Mouse (Mus musculus): Measurements from ENCODE around the gene Olfr1222.
"Not testable (repeated sequence)": the region's sequence is repeated elsewhere in the genome, so short reads cannot be mapped to it uniquely, and the experiment has no call there.

Gene Olfr1222

DNA sequence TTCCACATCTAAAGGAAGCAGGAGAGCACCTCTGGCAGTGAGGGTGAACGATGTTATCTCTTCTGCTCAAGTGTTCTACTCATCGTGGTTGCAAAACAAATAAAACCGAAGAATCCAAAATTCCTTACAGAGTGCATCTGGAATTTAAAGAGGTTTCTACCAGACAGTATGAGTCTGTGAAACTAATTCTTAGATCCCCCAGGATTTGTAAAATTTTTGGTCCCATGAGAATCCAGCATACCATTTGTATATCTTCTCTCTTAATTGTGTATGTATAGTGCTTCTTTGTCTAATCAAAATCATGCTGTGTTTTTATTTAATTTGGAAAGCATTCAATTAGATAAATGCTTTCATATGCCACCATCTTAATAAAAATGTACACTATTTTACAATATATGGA lies at the start of gene Olfr1222:
Olfr1222 (minus strand) TSS at position 101 of the 400 bp plus-strand sequence.
- DNase-seq (ENCODE audit: inconsistent ontology term) = no peak

DNA sequence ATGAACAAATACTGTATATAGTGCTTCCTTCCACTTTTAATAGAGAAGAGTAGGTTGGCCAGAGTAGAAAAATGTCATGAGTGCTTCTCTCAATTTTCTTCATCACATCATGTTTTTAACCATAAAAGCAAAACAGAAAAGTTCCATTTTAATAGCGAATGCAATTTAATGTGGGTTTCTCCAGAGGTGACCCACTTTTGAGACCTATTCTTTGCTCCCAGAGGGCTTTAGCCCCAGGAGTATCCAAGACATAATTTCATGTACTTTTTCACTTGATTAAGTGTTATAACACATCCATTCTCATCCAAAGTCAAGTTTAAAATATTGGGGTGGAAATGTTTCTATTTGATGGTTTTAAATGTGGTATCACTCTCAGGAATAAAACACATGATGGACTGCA lies 41.7 kb upstream of the Olfr1222 start, which contains the start of gene Olfr1225:
Olfr1225 (minus strand) TSS at position 101 of the 400 bp plus-strand sequence.
- DNase-seq (ENCODE audit: inconsistent ontology term) = no peak

DNA sequence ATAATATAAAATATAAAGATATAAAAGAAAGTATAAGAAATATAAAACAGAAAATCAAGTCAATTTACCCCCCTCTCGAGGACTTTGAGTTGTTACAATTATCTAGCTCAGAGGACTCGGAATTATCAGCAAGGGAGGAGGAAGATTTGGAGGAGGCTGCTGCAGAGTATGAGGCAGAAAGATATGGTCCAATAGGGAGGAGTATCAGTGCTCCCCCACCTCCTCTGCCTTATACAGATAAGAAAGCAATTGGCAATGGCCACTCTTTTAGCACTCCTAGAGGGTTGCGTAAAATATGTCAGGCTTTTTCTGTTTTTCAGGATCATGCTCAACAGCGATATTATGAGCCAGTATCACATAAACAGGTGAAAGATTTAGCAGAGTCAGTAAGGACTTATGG lies 31.9 kb upstream of the Olfr1222 start:
- DNase-seq (ENCODE audit: inconsistent ontology term) = not testable (repeated sequence)

DNA sequence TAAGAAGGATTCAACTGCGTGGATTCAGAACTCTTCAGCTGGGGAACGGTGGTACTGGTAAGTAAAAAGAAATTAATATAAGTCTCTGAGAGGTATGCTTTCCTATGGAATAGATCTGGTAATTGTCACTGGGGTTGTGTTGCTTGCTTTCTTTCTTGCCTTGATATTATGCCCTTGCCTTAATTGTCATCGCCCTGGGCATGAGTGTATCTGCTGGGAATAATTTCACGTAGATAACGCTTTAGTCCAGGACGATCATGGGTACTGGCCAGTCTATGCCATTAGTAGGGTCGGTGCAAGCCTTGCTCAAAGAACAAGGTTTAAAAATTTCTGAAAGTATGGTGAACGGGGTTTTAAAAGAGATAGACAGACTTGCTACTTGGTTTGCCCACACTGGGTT lies 31.1 kb upstream of the Olfr1222 start, which contains the start of gene Olfr1224-ps1:
Olfr1224-ps1 (minus strand) TSS at position 101 of the 400 bp plus-strand sequence.
- DNase-seq (ENCODE audit: inconsistent ontology term) = not testable (repeated sequence)

DNA sequence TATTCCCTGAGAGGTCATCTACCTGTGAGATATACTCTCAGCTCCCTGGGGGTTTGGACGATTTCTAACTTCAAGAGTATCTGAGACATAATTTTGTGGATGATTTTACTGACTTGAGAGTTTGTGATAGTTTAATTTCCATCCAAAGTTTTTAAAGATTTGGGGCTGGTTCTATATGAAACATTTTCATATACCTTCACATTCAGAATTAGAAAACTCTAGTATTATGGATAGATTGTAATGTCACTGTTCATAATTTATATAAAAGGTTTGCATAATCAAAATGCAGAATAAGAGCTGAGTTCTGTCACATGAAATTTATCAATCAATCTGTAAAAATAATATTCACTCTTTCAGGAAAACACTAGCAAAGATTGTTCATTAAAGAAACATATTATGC lies 18.6 kb upstream of the Olfr1222 start, which contains the start of gene Olfr1223:
Olfr1223 (minus strand) TSS at position 101 of the 400 bp plus-strand sequence.
- no peak for DNase-seq (ENCODE audit: inconsistent ontology term)

DNA sequence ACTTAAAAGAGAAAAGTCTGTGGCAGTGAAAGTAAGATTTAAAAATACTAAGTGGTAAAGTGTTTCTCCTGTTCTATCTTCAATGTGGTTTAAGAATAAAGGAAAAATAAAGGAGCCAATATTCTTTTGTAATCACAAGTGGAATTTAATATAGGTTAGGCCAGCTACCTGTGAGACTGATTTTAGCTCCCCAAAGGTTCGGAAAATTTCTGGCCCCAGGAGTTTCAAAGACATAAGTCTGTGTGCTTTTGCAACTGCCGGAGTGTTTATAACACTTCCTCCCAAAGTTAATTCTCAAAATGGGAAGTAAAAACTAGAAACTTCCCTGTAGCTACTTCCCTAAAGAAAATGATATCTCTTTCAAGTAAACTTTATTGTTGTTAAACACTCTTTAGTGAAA lies 15.7 kb downstream of the Olfr1222 start, which contains the start of gene Olfr1221:
Olfr1221 (minus strand) TSS at position 101 of the 400 bp plus-strand sequence.
- no peak for DNase-seq (ENCODE audit: inconsistent ontology term)

DNA sequence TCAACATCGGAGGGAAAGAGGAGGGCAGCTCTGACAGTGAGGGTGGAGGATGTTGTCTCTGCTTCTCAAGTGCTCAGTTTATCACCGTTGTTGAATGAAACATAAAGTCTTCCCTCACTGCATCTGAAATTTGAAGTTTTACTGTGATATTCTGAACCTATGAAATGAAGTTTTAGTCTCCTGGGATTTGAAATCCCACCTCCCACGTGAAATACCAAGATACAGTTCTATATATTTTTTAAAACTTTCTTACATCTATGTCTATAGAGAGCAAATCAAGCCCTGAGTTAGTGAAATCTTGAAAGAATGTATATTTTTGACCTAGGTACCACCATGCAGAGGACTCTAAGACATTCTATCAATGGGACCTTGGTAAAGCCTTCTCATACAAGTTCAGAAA lies 26.1 kb downstream of the Olfr1222 start, which contains the start of gene Olfr1220:
Olfr1220 (minus strand) TSS at position 101 of the 400 bp plus-strand sequence.
- no peak for DNase-seq (ENCODE audit: inconsistent ontology term)

DNA sequence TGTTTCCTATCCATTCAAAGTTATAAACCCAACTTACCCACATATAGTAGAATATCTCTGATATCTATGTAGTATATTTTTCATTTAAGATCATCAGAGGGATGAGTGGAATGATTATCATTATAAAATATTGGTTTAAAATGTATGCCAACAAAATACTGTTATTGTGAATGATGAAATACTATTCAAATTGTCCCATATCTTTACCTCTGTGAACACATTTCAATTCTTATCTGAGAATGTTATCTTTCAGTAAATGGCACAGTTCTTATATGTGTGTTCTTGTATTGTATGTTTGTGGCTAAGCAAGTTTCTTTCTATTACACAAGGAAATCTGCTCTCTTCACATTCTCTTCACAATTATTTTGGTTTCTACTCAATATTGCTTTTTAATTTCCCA lies 27.2 kb downstream of the Olfr1222 start:
- no peak for DNase-seq (ENCODE audit: inconsistent ontology term)

DNA sequence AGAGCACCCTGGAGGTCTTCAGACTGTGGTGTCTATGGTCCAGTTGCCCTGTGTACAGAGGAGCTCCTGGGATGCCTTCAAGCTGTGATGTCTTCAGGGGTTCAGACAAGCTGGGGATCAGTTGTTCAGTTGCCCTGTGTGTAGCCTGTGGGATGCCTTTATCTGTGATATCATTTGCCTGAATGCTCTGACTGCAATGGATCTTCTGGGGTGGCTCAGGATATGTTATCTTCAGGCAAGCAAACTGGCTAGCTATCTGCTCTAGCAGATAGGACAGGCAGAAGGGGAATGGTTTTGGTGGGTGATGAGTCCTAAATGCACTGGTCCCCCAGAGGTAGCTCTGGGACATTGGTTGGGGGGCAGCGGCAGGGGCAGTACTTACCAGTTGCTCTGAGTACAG lies 39.0 kb downstream of the Olfr1222 start:
- DNase-seq (ENCODE audit: inconsistent ontology term) = no peak

DNA sequence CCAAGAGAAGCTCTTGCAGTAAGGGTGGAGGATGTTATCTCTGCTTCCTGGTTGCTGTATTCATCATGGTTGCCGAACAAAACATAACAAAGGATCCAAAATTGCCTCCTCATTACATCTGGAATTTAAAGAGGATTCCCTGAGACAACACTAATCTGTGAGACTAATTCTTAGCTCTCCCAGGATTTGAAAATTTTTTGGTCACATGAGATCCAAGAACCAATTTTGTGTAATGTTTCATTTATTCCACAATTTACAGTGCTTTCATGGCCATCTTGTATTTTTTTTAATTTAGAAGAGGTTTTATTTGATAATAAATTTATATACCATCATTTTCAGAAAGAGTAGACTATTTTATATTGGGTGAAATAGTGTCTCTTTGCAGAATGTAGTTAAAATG lies 49.4 kb downstream of the Olfr1222 start, which contains the start of gene Olfr1219:
Olfr1219 (minus strand) TSS at position 101 of the 400 bp plus-strand sequence.
- DNase-seq (ENCODE audit: inconsistent ontology term) = no peak

DNA sequence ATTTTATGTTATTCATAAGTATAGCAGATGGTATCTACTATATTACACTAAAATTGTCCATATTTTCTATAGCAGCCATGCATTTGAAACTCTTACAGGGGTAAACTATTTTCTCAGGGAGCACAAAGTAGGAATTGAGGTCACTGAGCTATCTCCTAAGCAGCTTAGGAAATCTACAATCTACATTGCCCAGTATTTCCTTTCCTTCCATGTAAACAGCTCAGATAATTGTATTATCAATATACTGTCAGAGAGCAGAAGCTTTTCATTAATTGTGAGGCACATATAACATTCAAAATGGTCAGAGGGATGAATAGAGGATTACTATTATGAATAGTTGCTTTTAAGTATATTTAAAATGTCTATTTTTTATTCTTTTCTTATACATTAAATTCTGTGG lies 51.4 kb downstream of the Olfr1222 start:
- no peak for DNase-seq (ENCODE audit: inconsistent ontology term)

Measured in Muller cell, postnatal 12 days (primary cell).